Mouse (Mus musculus) forebrain, embryonic 12.5 days (tissue): ENCODE measurements around the gene Slc27a1. TPM values are rescaled to one million over a fixed set of nuclear protein-coding genes. Genes with fewer than 3 reads are reported as not detected.

Experiments used
- ATAC-seq: fragments of 200-750 bp; cut with Nextera tagmentation; 2 replicates; pipeline ENCODE4 v1.8.0; 2017; ENCODE audit warnings: moderate TSS enrichment; ENCODE audit not compliant: low FRiP score
- H3K27ac ChIP-seq: fragments of 300-500 bp; sonication (generic); 2 replicates; pipeline ENCODE4 v1.5.1; 2016; ENCODE audit warnings: mild to moderate bottlenecking
- H3K27me3 ChIP-seq: fragments of 300-500 bp; sonication (generic); 2 replicates; pipeline ENCODE4 v1.6.1; 2016; ENCODE audit warnings: mild to moderate bottlenecking
- H3K36me3 ChIP-seq: fragments of 300-500 bp; sonication (generic); replicated peaks from 2 replicates; pipeline ENCODE4 v1.6.1; 2016; ENCODE audit warnings: mild to moderate bottlenecking
- H3K4me1 ChIP-seq: fragments of 300-500 bp; sonication (generic); 2 replicates; pipeline ENCODE4 v1.6.1; 2016
- H3K4me2 ChIP-seq: fragments of 300-500 bp; sonication (generic); 2 replicates; pipeline ENCODE4 v1.6.1; 2016; ENCODE audit warnings: mild to moderate bottlenecking, moderate library complexity
- H3K4me3 ChIP-seq: fragments of 300-500 bp; sonication (generic); replicated peaks from 2 replicates; pipeline ENCODE4 v1.5.1; 2016; ENCODE audit warnings: mild to moderate bottlenecking
- H3K9ac ChIP-seq: fragments of 300-500 bp; sonication (generic); 2 replicates; pipeline ENCODE4 v1.6.1; 2016; ENCODE audit warnings: mild to moderate bottlenecking
- H3K9me3 ChIP-seq: fragments of 300-500 bp; sonication (generic); 2 replicates; pipeline ENCODE4 v1.6.1; 2016
- WGBS: fragments of 180-500 bp; shearing (Covaris S2); methylation state at CpG from one replicate; pipeline ENCODE4 v1.1.7; 2016; 5-methylcytosine and 5-hydroxymethylcytosine counted together
- polyA plus RNA-seq: library from polyadenylated mRNA; unstranded; fragments of >200 nt; fragmentation: Nextera tagmentation; extraction: Ambion mirVana; gene quantifications from 2 replicates; pipeline ENCODE4 v1.2.1, GENCODE M21; 2016

The Slc27a1 gene
- polyA plus RNA-seq, 1 experiment from 2014 or later = 44.6 TPM

GRCm38 (mm10) chr8:71537028-71537867 is 31.4 kb upstream of the Slc27a1 start, which contains the start of gene Bst2:
TSS of gene Bst2 (minus strand) at chr8:71537456.
- Histone ChIP-seq H3K4me3 (peak within 1 kb of the TSS; percentile 34), H3K4me2 (peak within 1 kb of the TSS; percentile 55), H3K4me1 (peaks cover 9% of the 10 kb centered on the region; the same call in 1 of the 2 replicates), H3K27me3 (peaks cover 57% of the 10 kb centered on the region), H3K27ac (no peak within 1 kb of the TSS), H3K9me3 (no peaks in the 10 kb centered on the region), H3K9ac (peak within 1 kb of the TSS; percentile 29; the same call in 1 of the 2 replicates), H3K36me3 (no peaks in the 10 kb centered on the region)
- 2% methylated on average over 37 of the region's 37 CpGs for WGBS
- peak; percentile 64; the same call in 1 of the 2 replicates for ATAC-seq

GRCm38 (mm10) chr8:71542632-71543343 is 25.9 kb upstream of the Slc27a1 start, which contains the start of gene Mvb12a:
TSS of gene Mvb12a (plus strand) at chr8:71542922.
- under 1% methylated on average over 49 of the region's 55 CpGs for WGBS
- peak; percentile 97 for ATAC-seq
- H3K27ac ChIP-seq = peak within 1 kb of the TSS; percentile 47; the same call in 1 of the 2 replicates
- peaks cover 10% of the 10 kb centered on the region for H3K4me1 ChIP-seq
- H3K27me3 ChIP-seq = peaks cover 22% of the 10 kb centered on the region
- peaks cover 25% of the 10 kb centered on the region for H3K36me3 ChIP-seq
- no peaks in the 10 kb centered on the region for H3K9me3 ChIP-seq
- H3K9ac ChIP-seq = peak within 1 kb of the TSS; percentile 70
- peak within 1 kb of the TSS; percentile 84 for H3K4me3 ChIP-seq
- peak within 1 kb of the TSS; percentile 70 for H3K4me2 ChIP-seq

- peaks cover 12% of the 10 kb centered on the region for H3K27me3 ChIP-seq
- no peaks in the 10 kb centered on the region for H3K9me3 ChIP-seq
- H3K4me1 ChIP-seq = peaks cover 9% of the 10 kb centered on the region
- H3K9ac ChIP-seq = peak overlapping the region; percentile 70; the same call in 1 of the 2 replicates
- no peak for ATAC-seq
- 90% methylated on average over 9 of the region's 9 CpGs for WGBS
- H3K4me3 ChIP-seq = peak overlapping the region; percentile 84
- H3K4me2 ChIP-seq = peak overlapping the region; percentile 70
- H3K27ac ChIP-seq = no peak overlapping the region
- H3K36me3 ChIP-seq = peaks cover 32% of the 10 kb centered on the region
These were observed 24.9 kb upstream of the Slc27a1 start for GRCm38 (mm10) chr8:71543755-71544154.

- no peak for ATAC-seq
- WGBS = 89% methylated on average over 11 of the region's 11 CpGs
- H3K36me3 ChIP-seq = peaks cover 34% of the 10 kb centered on the region
These were observed 23.6 kb upstream of the Slc27a1 start for GRCm38 (mm10) chr8:71545053-71545452.

GRCm38 (mm10) chr8:71547590-71547989 is 21.1 kb upstream of the Slc27a1 start:
- no peak overlapping the region for H3K4me3 ChIP-seq
- H3K9ac ChIP-seq = no peak overlapping the region
- peaks cover 34% of the 10 kb centered on the region for H3K36me3 ChIP-seq
- no peak overlapping the region for H3K4me2 ChIP-seq
- WGBS = 89% methylated on average over 7 of the region's 7 CpGs
- H3K9me3 ChIP-seq = no peaks in the 10 kb centered on the region
- no peaks in the 10 kb centered on the region for H3K27me3 ChIP-seq
- H3K27ac ChIP-seq = no peak overlapping the region
- H3K4me1 ChIP-seq = peaks cover 9% of the 10 kb centered on the region
- ATAC-seq = no peak

More at GRCm38 (mm10) chr8:71545053-71545452, 23.6 kb upstream of the Slc27a1 start:
- H3K9ac ChIP-seq = no peak overlapping the region
- 0 out of 2 replicates have a peak, but pooled peaks cover 3% of the 10 kb centered on the region for H3K27me3 ChIP-seq
- peaks cover 9% of the 10 kb centered on the region for H3K4me1 ChIP-seq
- H3K27ac ChIP-seq = no peak overlapping the region
- H3K9me3 ChIP-seq = no peaks in the 10 kb centered on the region
- no peak overlapping the region for H3K4me3 ChIP-seq
- no peak overlapping the region for H3K4me2 ChIP-seq

GRCm38 (mm10) chr8:71550754-71551153 is 17.9 kb upstream of the Slc27a1 start:
- no peak for ATAC-seq
- H3K9ac ChIP-seq = no peak overlapping the region
- no peak overlapping the region for H3K4me3 ChIP-seq
- H3K4me2 ChIP-seq = no peak overlapping the region
- 68% methylated on average over 7 of the region's 7 CpGs for WGBS
- peaks cover 27% of the 10 kb centered on the region for H3K36me3 ChIP-seq
- H3K9me3 ChIP-seq = no peaks in the 10 kb centered on the region
- no peaks in the 10 kb centered on the region for H3K4me1 ChIP-seq
- peaks cover 20% of the 10 kb centered on the region for H3K27me3 ChIP-seq
- H3K27ac ChIP-seq = no peak overlapping the region

GRCm38 (mm10) chr8:71552770-71553169 is 15.9 kb upstream of the Slc27a1 start:
- peaks cover 9% of the 10 kb centered on the region for H3K36me3 ChIP-seq
- no peak overlapping the region for H3K4me3 ChIP-seq
- H3K27me3 ChIP-seq = peaks cover 40% of the 10 kb centered on the region
- no peak overlapping the region for H3K9ac ChIP-seq
- H3K9me3 ChIP-seq = no peaks in the 10 kb centered on the region
- H3K4me2 ChIP-seq = no peak overlapping the region
- no peak for ATAC-seq
- no peaks in the 10 kb centered on the region for H3K4me1 ChIP-seq
- WGBS = 75% methylated on average over 6 of the region's 6 CpGs
- H3K27ac ChIP-seq = no peak overlapping the region

GRCm38 (mm10) chr8:71554001-71554400 is 14.7 kb upstream of the Slc27a1 start:
- no peak for ATAC-seq
- H3K36me3 ChIP-seq = no peaks in the 10 kb centered on the region
- 72% methylated on average over 6 of the region's 6 CpGs for WGBS

GRCm38 (mm10) chr8:71554644-71555043 is 14.0 kb upstream of the Slc27a1 start:
- Histone ChIP-seq H3K36me3 (no peaks in the 10 kb centered on the region), H3K27ac (no peak overlapping the region), H3K27me3 (peaks cover 59% of the 10 kb centered on the region), H3K4me2 (no peak overlapping the region), H3K9ac (no peak overlapping the region), H3K4me3 (no peak overlapping the region), H3K9me3 (no peaks in the 10 kb centered on the region), H3K4me1 (peaks cover 11% of the 10 kb centered on the region)
- no peak for ATAC-seq
- WGBS = 83% methylated on average over 2 of the region's 2 CpGs

More at GRCm38 (mm10) chr8:71554001-71554400, 14.7 kb upstream of the Slc27a1 start:
- H3K4me1 ChIP-seq = peaks cover 9% of the 10 kb centered on the region
- H3K4me2 ChIP-seq = no peak overlapping the region
- no peak overlapping the region for H3K27ac ChIP-seq
- H3K4me3 ChIP-seq = no peak overlapping the region
- peaks cover 53% of the 10 kb centered on the region for H3K27me3 ChIP-seq
- H3K9me3 ChIP-seq = no peaks in the 10 kb centered on the region
- no peak overlapping the region for H3K9ac ChIP-seq

GRCm38 (mm10) chr8:71558071-71558957 is 10.4 kb upstream of the Slc27a1 start, which contains the start of gene Tmem221:
TSS of gene Tmem221 (minus strand) at chr8:71558871.
- Histone ChIP-seq H3K9me3 (no peaks in the 10 kb centered on the region), H3K36me3 (no peaks in the 10 kb centered on the region), H3K4me1 (peaks cover 17% of the 10 kb centered on the region), H3K27me3 (peaks cover 96% of the 10 kb centered on the region), H3K9ac (no peak within 1 kb of the TSS), H3K27ac (no peak within 1 kb of the TSS), H3K4me3 (peak within 1 kb of the TSS; percentile 36), H3K4me2 (peak within 1 kb of the TSS; percentile 50)
- 4% methylated on average over 70 of the region's 70 CpGs for WGBS
- ATAC-seq = no peak

GRCm38 (mm10) chr8:71558958-71559690 is 9.6 kb upstream of the Slc27a1 start:
- H3K27me3 ChIP-seq = peaks cover 100% of the 10 kb centered on the region
- no peak overlapping the region for H3K27ac ChIP-seq
- no peak for ATAC-seq
- peaks cover 3% of the 10 kb centered on the region; the same call in 1 of the 2 replicates for H3K9me3 ChIP-seq
- peak overlapping the region; percentile 50 for H3K4me2 ChIP-seq
- peak overlapping the region; percentile 36 for H3K4me3 ChIP-seq
- 2% methylated on average over 24 of the region's 24 CpGs for WGBS
- no peak overlapping the region for H3K9ac ChIP-seq
- no peaks in the 10 kb centered on the region for H3K36me3 ChIP-seq
- H3K4me1 ChIP-seq = peaks cover 17% of the 10 kb centered on the region
